Mouse (Mus musculus) kidney, embryonic 14.5 days (tissue): ENCODE data around the gene Gng3. TPM values are rescaled to one million over a fixed set of nuclear protein-coding genes. Genes with fewer than 3 reads are reported as not detected.

Experiments used
- ATAC-seq: fragments of 200-750 bp; cut with Nextera tagmentation; 2 replicates; pipeline ENCODE4 v1.8.0; 2017; ENCODE audit warnings: moderate number of reproducible peaks, mild to moderate bottlenecking, moderate TSS enrichment, moderate library complexity; ENCODE audit not compliant: low FRiP score, low TSS enrichment
- H3K27ac ChIP-seq: fragments of 300-500 bp; sonication (generic); 2 replicates; pipeline ENCODE4 v1.5.1; 2014; ENCODE audit warnings: low read depth, mild to moderate bottlenecking, low read length, moderate library complexity, mixed read lengths
- H3K27me3 ChIP-seq: fragments of 300-500 bp; sonication (generic); 2 replicates; pipeline ENCODE4 v1.6.1; 2014; ENCODE audit warnings: mild to moderate bottlenecking, low read length; ENCODE audit not compliant: control insufficient read depth, insufficient read depth
- H3K36me3 ChIP-seq: fragments of 300-500 bp; sonication (generic); 2 replicates; pipeline ENCODE4 v1.6.1; 2014; ENCODE audit warnings: low read length, mixed read lengths; ENCODE audit not compliant: control insufficient read depth, insufficient read depth
- H3K4me1 ChIP-seq: fragments of 300-500 bp; sonication (generic); 2 replicates; pipeline ENCODE4 v1.6.1; 2014; ENCODE audit warnings: low read length, mixed read lengths; ENCODE audit not compliant: control insufficient read depth, insufficient read depth
- H3K4me2 ChIP-seq: fragments of 300-500 bp; sonication (generic); replicated peaks from 2 replicates; pipeline ENCODE4 v1.6.1; 2014; ENCODE audit warnings: low read depth, mild to moderate bottlenecking, low read length
- H3K4me3 ChIP-seq: fragments of 300-500 bp; sonication (generic); 2 replicates; pipeline ENCODE4 v1.5.1; 2014; ENCODE audit warnings: mild to moderate bottlenecking, low read length
- H3K9ac ChIP-seq: fragments of 300-500 bp; sonication (generic); 2 replicates; pipeline ENCODE4 v1.6.1; 2014; ENCODE audit warnings: low read depth, mild to moderate bottlenecking, low read length, moderate library complexity
- H3K9me3 ChIP-seq: fragments of 300-500 bp; sonication (generic); 2 replicates; pipeline ENCODE4 v1.6.1; 2016; ENCODE audit warnings: low read length; ENCODE audit not compliant: control insufficient read depth
- WGBS: fragments of 180-500 bp; shearing (Covaris S2); extraction: QIAGEN DNeasy Blood & Tissue Kit; methylation state at CpG from one replicate; pipeline ENCODE4 v1.1.7; 2014; 5-methylcytosine and 5-hydroxymethylcytosine counted together
- polyA plus RNA-seq: library from polyadenylated mRNA; unstranded; fragments of >200 nt; fragmentation: Nextera tagmentation; extraction: Ambion mirVana; gene quantifications from 2 replicates; pipeline ENCODE4 v1.2.1, GENCODE M21; 2014

The Gng3 gene
- polyA plus RNA-seq = 3.6 and 3.7 TPM in 2 replicates

GRCm38 (mm10) chr19:8839103-8839907 is at the start of gene Gng3:
Gene Gng3, minus strand, starts transcription at chr19:8839194.
- WGBS = 51% methylated on average over 11 of the region's 11 CpGs
- H3K27ac ChIP-seq = peak within 1 kb of the TSS; percentile 98
- H3K27me3 ChIP-seq = no peaks in the 10 kb centered on the region
- H3K36me3 ChIP-seq = peaks cover 30% of the 10 kb centered on the region
- peak within 1 kb of the TSS; percentile 77 for H3K4me2 ChIP-seq
- H3K9ac ChIP-seq = peak within 1 kb of the TSS; percentile 78
- peak within 1 kb of the TSS; percentile 54 for H3K4me3 ChIP-seq
- peaks cover 25% of the 10 kb centered on the region; the same call in 1 of the 2 replicates for H3K4me1 ChIP-seq
- H3K9me3 ChIP-seq = no peaks in the 10 kb centered on the region
- ATAC-seq = peak; percentile 14; the same call in 1 of the 2 replicates

- H3K36me3 ChIP-seq = peaks cover 13% of the 10 kb centered on the region; the same call in 1 of the 2 replicates
- H3K4me1 ChIP-seq = peaks cover 10% of the 10 kb centered on the region; the same call in 1 of the 2 replicates
- peak overlapping the region; percentile 87 for H3K27ac ChIP-seq
- H3K9ac ChIP-seq = peak overlapping the region; percentile 86
- no peaks in the 10 kb centered on the region for H3K27me3 ChIP-seq
- H3K4me3 ChIP-seq = peak overlapping the region; percentile 56
- no peak for ATAC-seq
- H3K9me3 ChIP-seq = no peaks in the 10 kb centered on the region
- 14% methylated on average over 19 of the region's 19 CpGs for WGBS
- peak overlapping the region; percentile 66 for H3K4me2 ChIP-seq
Observed at GRCm38 (mm10) chr19:8887585-8888463, 48.8 kb upstream of the Gng3 start.

- ATAC-seq = no peak
- peak overlapping the region; percentile 86; the same call in 1 of the 2 replicates for H3K9ac ChIP-seq
- peaks cover 13% of the 10 kb centered on the region; the same call in 1 of the 2 replicates for H3K36me3 ChIP-seq
- H3K4me2 ChIP-seq = peak overlapping the region; percentile 66
- H3K27ac ChIP-seq = peak overlapping the region; percentile 87; the same call in 1 of the 2 replicates
- WGBS = 68% methylated on average over 1 of the region's 1 CpGs
- no peaks in the 10 kb centered on the region for H3K9me3 ChIP-seq
- H3K4me1 ChIP-seq = peaks cover 10% of the 10 kb centered on the region; the same call in 1 of the 2 replicates
- peak overlapping the region; percentile 56 for H3K4me3 ChIP-seq
- H3K27me3 ChIP-seq = no peaks in the 10 kb centered on the region
Observed at GRCm38 (mm10) chr19:8886916-8887584, 48.1 kb upstream of the Gng3 start.

GRCm38 (mm10) chr19:8883616-8884015 is 44.6 kb upstream of the Gng3 start, which contains the start of the genes Lbhd1 and Gm49403:
Gene Lbhd1, plus strand, starts transcription at chr19:8883732.
Gene Gm49403, plus strand, starts transcription at chr19:8883930.
- WGBS = 84% methylated on average over 3 of the region's 3 CpGs
- H3K4me2 ChIP-seq = no peak within 1 kb of the TSS
- no peak within 1 kb of the TSS for H3K4me3 ChIP-seq
- no peaks in the 10 kb centered on the region for H3K36me3 ChIP-seq
- H3K27ac ChIP-seq = no peak within 1 kb of the TSS
- no peak within 1 kb of the TSS for H3K9ac ChIP-seq
- ATAC-seq = no peak
- H3K4me1 ChIP-seq = peaks cover 10% of the 10 kb centered on the region; the same call in 1 of the 2 replicates
- no peaks in the 10 kb centered on the region for H3K9me3 ChIP-seq
- no peaks in the 10 kb centered on the region for H3K27me3 ChIP-seq

- Histone ChIP-seq H3K9me3 (no peaks in the 10 kb centered on the region), H3K27ac (no peak overlapping the region), H3K27me3 (no peaks in the 10 kb centered on the region), H3K4me1 (no peaks in the 10 kb centered on the region), H3K9ac (peak overlapping the region; percentile 85), H3K4me3 (peak overlapping the region; percentile 76), H3K36me3 (peaks cover 9% of the 10 kb centered on the region; the same call in 1 of the 2 replicates), H3K4me2 (peak overlapping the region; percentile 76)
- no peak; the same call in 1 of the 2 replicates for ATAC-seq
- 18% methylated on average over 3 of the region's 3 CpGs for WGBS
Observed at GRCm38 (mm10) chr19:8881034-8881392, 42.0 kb upstream of the Gng3 start.

- peak within 1 kb of the TSS; percentile 89 for H3K27ac ChIP-seq
- H3K4me2 ChIP-seq = peak within 1 kb of the TSS; percentile 76
- H3K9me3 ChIP-seq = no peaks in the 10 kb centered on the region
- under 1% methylated on average over 42 of the region's 42 CpGs for WGBS
- peak within 1 kb of the TSS; percentile 85 for H3K9ac ChIP-seq
- H3K4me3 ChIP-seq = peak within 1 kb of the TSS; percentile 76
- H3K36me3 ChIP-seq = peaks cover 15% of the 10 kb centered on the region
- H3K27me3 ChIP-seq = no peaks in the 10 kb centered on the region
- ATAC-seq = peak; percentile 97
- H3K4me1 ChIP-seq = no peaks in the 10 kb centered on the region
Observed at GRCm38 (mm10) chr19:8880311-8881033, 41.5 kb upstream of the Gng3 start, which contains the start of gene Uqcc3. Gene Uqcc3, minus strand, starts transcription at chr19:8880923.

- Histone ChIP-seq H3K4me1 (peaks cover 5% of the 10 kb centered on the region), H3K4me2 (no peak overlapping the region), H3K4me3 (no peak overlapping the region), H3K27me3 (no peaks in the 10 kb centered on the region), H3K9me3 (no peaks in the 10 kb centered on the region), H3K9ac (no peak overlapping the region), H3K36me3 (peaks cover 40% of the 10 kb centered on the region), H3K27ac (no peak overlapping the region)
- 94% methylated on average over 7 of the region's 7 CpGs for WGBS
- no peak for ATAC-seq
Observed at GRCm38 (mm10) chr19:8875031-8875430, 36.0 kb upstream of the Gng3 start.
